ENCODE assay signal across 8 mouse cellular contexts in the genomic region with DNA sequence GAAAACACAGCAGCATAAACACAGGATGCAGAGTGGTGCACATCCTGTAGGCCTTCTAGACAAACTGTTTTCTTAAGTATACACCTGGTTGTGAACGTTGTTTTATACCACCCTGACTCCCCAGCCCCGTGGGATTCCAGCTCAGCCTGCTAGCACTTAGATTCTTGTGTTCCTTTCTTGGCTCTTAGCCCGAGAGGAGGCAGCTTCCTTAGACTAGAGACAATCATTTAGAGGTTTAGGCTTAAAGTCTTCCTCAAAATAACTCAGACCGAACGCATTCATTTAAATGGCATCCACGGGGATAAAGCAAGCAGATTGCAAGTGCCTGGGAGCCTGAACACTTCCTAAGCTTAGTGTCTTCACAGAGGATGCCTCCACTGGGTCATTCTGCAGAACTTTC. TPM values are rescaled to one million over a fixed set of nuclear protein-coding genes. Genes with fewer than 3 reads are reported as not detected.
A peak's percentile ranks its signal among the peaks of the same experiment; 100 is the strongest.
DNase-seq lines count a peak whose midpoint lies in the region; ATAC-seq and TF ChIP-seq lines count a peak whose summit lies in the region.

No protein-coding gene starts in this region.

- H3K4me1 ChIP-seq in thymus, adult 2 months (replicated peaks; ENCODE audit: control insufficient read depth, insufficient read depth, low read length) = peaks cover 23% of the 10 kb centered on the region
- H3K4me1 ChIP-seq in liver, embryonic 11.5 days (replicated peaks; ENCODE audit: control insufficient read depth, insufficient read depth, low read length) = peaks cover 26% of the 10 kb centered on the region

- H3K27ac ChIP-seq in thymus, adult 2 months (ENCODE audit: control insufficient read depth, insufficient read depth, low read length) = no peak overlapping the region
- no peak overlapping the region for H3K27ac ChIP-seq in liver, embryonic 11.5 days (ENCODE audit: low read depth, low read length)

- no peak for TF ChIP-seq POLR2A in thymus, adult 2 months (IDR thresholded peaks at IDR 0.05; ENCODE audit: control insufficient read depth, extremely low read depth, insufficient read depth, low read length, poor library complexity)

- ATAC-seq in CD4-positive, CD25-positive, alpha-beta regulatory T cell, adult 4 months = no peak
- no peak for ATAC-seq in liver, embryonic 11.5 days (replicated peaks; ENCODE audit: low FRiP score)

- peak overlapping the region; percentile 97 for H3K4me2 ChIP-seq in liver, embryonic 11.5 days

- H3K9me3 ChIP-seq in liver, embryonic 11.5 days (ENCODE audit: control insufficient read depth, low read length) = no peaks in the 10 kb centered on the region

- DNase-seq in CD4-positive, CD25-positive, alpha-beta regulatory T cell, adult 2 months (ENCODE audit: low read depth, low spot score) = peak; percentile 11
- DNase-seq in thymus, adult 2 months = peak; percentile 19
- DNase-seq in thymus, postnatal 36 days = no peak
- DNase-seq in liver, embryonic 11.5 days (ENCODE audit: low spot score) = no peak
- DNase-seq in thymus, postnatal 4 days = peak; percentile 42
- no peak for DNase-seq in gastrocnemius, postnatal 4 days (ENCODE audit: low spot score in 2 of 2)
- DNase-seq in spleen, postnatal 4 days (ENCODE audit: low spot score in 2 of 2) = no peak

- 0 out of 2 replicates have a peak overlapping the region, but pooled peaks have one; percentile 17 for H3K9ac ChIP-seq in liver, embryonic 11.5 days (ENCODE audit: low read depth, low read length)

- no peaks in the 10 kb centered on the region for H3K27me3 ChIP-seq in thymus, adult 2 months (ENCODE audit: control insufficient read depth, insufficient read depth, low read length)
- H3K27me3 ChIP-seq in liver, embryonic 11.5 days (replicated peaks; ENCODE audit: control insufficient read depth, insufficient read depth, low read length) = 0 out of 2 replicates have a peak, but pooled peaks cover 5% of the 10 kb centered on the region

- no peak overlapping the region; the same call in 1 of the 2 replicates for H3K4me3 ChIP-seq in thymus, adult 2 months (ENCODE audit: control insufficient read depth, insufficient read depth, low read length)
- H3K4me3 ChIP-seq in liver, embryonic 11.5 days (ENCODE audit: low read depth, low read length) = peak overlapping the region; percentile 75

- peaks cover 3% of the 10 kb centered on the region for H3K36me3 ChIP-seq in thymus, adult 2 months (ENCODE audit: control insufficient read depth, insufficient read depth, low read length)
- H3K36me3 ChIP-seq in liver, embryonic 11.5 days (ENCODE audit: control insufficient read depth, insufficient read depth, low read length) = peaks cover 22% of the 10 kb centered on the region

- TF ChIP-seq CTCF in thymus, adult 2 months (IDR thresholded peaks at IDR 0.05; ENCODE audit: borderline replicate concordance, control insufficient read depth, extremely low read depth, insufficient read depth, low read length, poor library complexity) = no peak

- WGBS in thymus, adult 2 months = 39% methylated on average over 6 of the region's 6 CpGs
- 23% methylated on average over 6 of the region's 6 CpGs for WGBS in liver, embryonic 11.5 days

RNA-seq across cellular contexts. Expression of a gene that starts 1.8 kb away (rescaled TPM):
- 1 to 10 TPM; 2.8 to 3.5 TPM for polyA plus RNA-seq in CD4-positive, CD25-positive, alpha-beta regulatory T cell, adult 4 months (2017; shearing (Covaris generic))
- polyA plus RNA-seq in thymus, adult 2 months (2012; rRNA removed) = 7.6 and 10.0 TPM in 2 replicates
- 1.9 and 2.2 TPM in 2 replicates for polyA plus RNA-seq in liver, embryonic 11.5 days (2014; fragmentation: Nextera tagmentation; extraction: Ambion mirVana)
- 10 to 100 TPM; 11.0 to 12.9 TPM for total RNA-seq in gastrocnemius, postnatal 4 days (2021)

RNA-seq across cellular contexts. Expression of a gene that starts 44.6 kb away (rescaled TPM):
- polyA plus RNA-seq in CD4-positive, CD25-positive, alpha-beta regulatory T cell, adult 4 months (2017; shearing (Covaris generic)) = 10 to 100 TPM; 65.3 to 71.7 TPM
- 138 and 180 TPM in 2 replicates for polyA plus RNA-seq in thymus, adult 2 months (2012; rRNA removed)
- 20.6 and 21.8 TPM in 2 replicates for polyA plus RNA-seq in liver, embryonic 11.5 days (2014; fragmentation: Nextera tagmentation; extraction: Ambion mirVana)
- total RNA-seq in gastrocnemius, postnatal 4 days (2021) = 10 to 100 TPM; 26.7 to 27.8 TPM

Comparison
In these comparisons a context has a peak if more than half of its experiments do, and no peak if none do; other contexts are left out.
1. DNase-seq: peak in CD4-positive, CD25-positive, alpha-beta regulatory T cell, adult 2 months (single experiment), thymus, adult 2 months (single experiment) and thymus, postnatal 4 days (single experiment); none in thymus, postnatal 36 days (0 of 2), liver, embryonic 11.5 days (single experiment), gastrocnemius, postnatal 4 days (0 of 2) and spleen, postnatal 4 days (0 of 2).